Mouse (Mus musculus): ENCODE data around the gene Ablim1. TPM values are rescaled to one million over a fixed set of nuclear protein-coding genes. Genes with fewer than 3 reads are reported as not detected.

The Ablim1 gene
- polyA plus RNA-seq, 1 experiment from 2014 or later: 58.7 TPM

- Histone ChIP-seq H3K4me2 (no peak overlapping the region), H3K27ac (replicated peaks) (no peak overlapping the region), H3K4me3 (replicated peaks) (no peak overlapping the region), H3K9me3 (replicated peaks) (no peaks in the 10 kb centered on the region), H3K9ac (replicated peaks) (no peak overlapping the region), H3K27me3 (replicated peaks) (no peaks in the 10 kb centered on the region), H3K36me3 (no peaks in the 10 kb centered on the region), H3K4me1 (no peaks in the 10 kb centered on the region; the same call in 1 of the 2 replicates)
- 94% methylated on average over 9 of the region's 9 CpGs for WGBS
- no peak for ATAC-seq (ENCODE audit: low FRiP score)
These were observed 17.3 kb downstream of the Ablim1 start for GRCm38 (mm10) chr19:57297447-57297846.

- no peaks in the 10 kb centered on the region for H3K9me3 ChIP-seq (replicated peaks)
- H3K4me3 ChIP-seq (replicated peaks): no peak overlapping the region
These were observed 18.2 kb downstream of the Ablim1 start for GRCm38 (mm10) chr19:57296539-57296938.

GRCm38 (mm10) chr19:57295521-57295920, 19.2 kb downstream of the Ablim1 start:
- no peak for ATAC-seq (ENCODE audit: low FRiP score)
- WGBS: 66% methylated on average over 9 of the region's 9 CpGs
- H3K4me1 ChIP-seq: no peaks in the 10 kb centered on the region; the same call in 1 of the 2 replicates

More at GRCm38 (mm10) chr19:57296539-57296938, 18.2 kb downstream of the Ablim1 start:
- Histone ChIP-seq H3K4me1 (no peaks in the 10 kb centered on the region; the same call in 1 of the 2 replicates), H3K27ac (replicated peaks) (no peak overlapping the region), H3K27me3 (replicated peaks) (no peaks in the 10 kb centered on the region), H3K9ac (replicated peaks) (no peak overlapping the region), H3K36me3 (no peaks in the 10 kb centered on the region), H3K4me2 (no peak overlapping the region)
- WGBS: 83% methylated on average over 5 of the region's 5 CpGs
- ATAC-seq (ENCODE audit: low FRiP score): no peak

GRCm38 (mm10) chr19:57294356-57294755, 20.4 kb downstream of the Ablim1 start:
- WGBS: 83% methylated on average over 4 of the region's 4 CpGs
- H3K9me3 ChIP-seq (replicated peaks): no peaks in the 10 kb centered on the region
- H3K27me3 ChIP-seq (replicated peaks): no peaks in the 10 kb centered on the region

More at GRCm38 (mm10) chr19:57295521-57295920, 19.2 kb downstream of the Ablim1 start:
- Histone ChIP-seq H3K9me3 (replicated peaks) (no peaks in the 10 kb centered on the region), H3K9ac (replicated peaks) (no peak overlapping the region), H3K27ac (replicated peaks) (no peak overlapping the region), H3K27me3 (replicated peaks) (no peaks in the 10 kb centered on the region), H3K4me2 (no peak overlapping the region), H3K4me3 (replicated peaks) (no peak overlapping the region), H3K36me3 (no peaks in the 10 kb centered on the region)

DNA sequence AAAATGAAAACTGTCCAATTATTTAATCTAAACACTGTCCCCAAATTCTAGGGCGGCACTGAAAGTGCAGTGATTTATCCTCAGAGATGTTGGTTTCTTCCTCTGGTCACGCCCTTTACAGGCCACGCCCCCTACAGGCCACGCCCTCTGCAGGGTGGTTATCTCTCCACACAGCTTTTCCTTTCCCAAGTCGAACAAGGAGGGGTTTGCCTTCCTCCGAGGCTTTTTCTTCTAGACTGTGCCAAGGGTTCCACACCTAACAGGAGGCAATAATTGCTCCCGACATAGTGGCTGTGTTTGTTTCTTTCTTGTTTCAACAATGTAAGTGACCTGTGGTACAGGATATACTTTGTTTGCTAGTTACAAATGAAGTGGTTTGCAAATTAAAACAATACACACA, 21.0 kb downstream of the Ablim1 start:
- WGBS: 45% methylated on average over 7 of the region's 7 CpGs
- H3K4me2 ChIP-seq: no peak overlapping the region
- no peak for ATAC-seq (ENCODE audit: low FRiP score)
- no peaks in the 10 kb centered on the region; the same call in 1 of the 2 replicates for H3K4me1 ChIP-seq
- no peak overlapping the region for H3K4me3 ChIP-seq (replicated peaks)
- H3K36me3 ChIP-seq: no peaks in the 10 kb centered on the region
- no peak overlapping the region for H3K27ac ChIP-seq (replicated peaks)
- H3K27me3 ChIP-seq (replicated peaks): no peaks in the 10 kb centered on the region
- no peak overlapping the region for H3K9ac ChIP-seq (replicated peaks)
- no peaks in the 10 kb centered on the region for H3K9me3 ChIP-seq (replicated peaks)

More at GRCm38 (mm10) chr19:57294356-57294755, 20.4 kb downstream of the Ablim1 start:
- no peak for ATAC-seq (ENCODE audit: low FRiP score)
- Histone ChIP-seq H3K36me3 (no peaks in the 10 kb centered on the region), H3K4me1 (no peaks in the 10 kb centered on the region; the same call in 1 of the 2 replicates), H3K4me3 (replicated peaks) (no peak overlapping the region), H3K27ac (replicated peaks) (no peak overlapping the region), H3K4me2 (no peak overlapping the region), H3K9ac (replicated peaks) (no peak overlapping the region)

GRCm38 (mm10) chr19:57283310-57283709, 31.4 kb downstream of the Ablim1 start:
- H3K4me1 ChIP-seq: peaks cover 8% of the 10 kb centered on the region
- H3K4me2 ChIP-seq: no peak overlapping the region
- H3K27me3 ChIP-seq (replicated peaks): no peaks in the 10 kb centered on the region
- ATAC-seq (ENCODE audit: low FRiP score): no peak
- H3K27ac ChIP-seq (replicated peaks): peak overlapping the region; percentile 28; the same call in 1 of the 2 replicates
- no peaks in the 10 kb centered on the region for H3K36me3 ChIP-seq
- H3K9me3 ChIP-seq (replicated peaks): no peaks in the 10 kb centered on the region
- no peak overlapping the region for H3K4me3 ChIP-seq (replicated peaks)
- WGBS: 81% methylated on average over 3 of the region's 3 CpGs
- no peak overlapping the region for H3K9ac ChIP-seq (replicated peaks)

GRCm38 (mm10) chr19:57282642-57283041, 32.1 kb downstream of the Ablim1 start:
- no peak for ATAC-seq (ENCODE audit: low FRiP score)
- Histone ChIP-seq H3K4me3 (replicated peaks) (no peak overlapping the region), H3K9ac (replicated peaks) (no peak overlapping the region), H3K27ac (replicated peaks) (0 out of 2 replicates have a peak overlapping the region, but pooled peaks have one; percentile 28), H3K4me1 (peaks cover 9% of the 10 kb centered on the region), H3K4me2 (no peak overlapping the region), H3K9me3 (replicated peaks) (no peaks in the 10 kb centered on the region), H3K36me3 (no peaks in the 10 kb centered on the region), H3K27me3 (replicated peaks) (no peaks in the 10 kb centered on the region)
- 45% methylated on average over 5 of the region's 5 CpGs for WGBS

- H3K9ac ChIP-seq (replicated peaks): no peak overlapping the region
- H3K9me3 ChIP-seq (replicated peaks): no peaks in the 10 kb centered on the region
- H3K27ac ChIP-seq (replicated peaks): no peak overlapping the region
- no peak for ATAC-seq (ENCODE audit: low FRiP score)
- H3K4me1 ChIP-seq: peaks cover 22% of the 10 kb centered on the region
- no peaks in the 10 kb centered on the region for H3K36me3 ChIP-seq
- H3K4me2 ChIP-seq: no peak overlapping the region
- H3K4me3 ChIP-seq (replicated peaks): no peak overlapping the region
- 81% methylated on average over 4 of the region's 4 CpGs for WGBS
- no peaks in the 10 kb centered on the region for H3K27me3 ChIP-seq (replicated peaks)
These were observed 35.1 kb downstream of the Ablim1 start for GRCm38 (mm10) chr19:57279666-57280065.

DNA sequence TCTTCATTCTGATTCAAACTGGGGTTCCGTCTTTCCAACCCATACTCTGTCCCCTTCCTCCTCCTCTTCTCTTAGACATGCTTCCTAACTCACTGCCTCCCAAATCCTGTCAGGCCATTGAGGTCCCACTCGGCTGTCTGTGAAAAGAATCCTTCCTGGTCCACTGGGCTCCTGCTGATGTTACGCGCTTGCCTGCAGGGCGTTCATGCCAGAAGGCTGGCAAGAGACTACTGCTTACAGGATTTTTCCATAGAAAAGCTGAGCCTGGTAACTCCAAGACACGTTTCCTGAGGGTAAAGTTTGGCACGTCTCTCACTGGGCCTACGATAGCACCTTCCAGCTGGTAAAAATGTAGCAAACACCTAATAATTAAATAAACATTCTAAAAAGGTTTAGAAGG, 36.5 kb downstream of the Ablim1 start:
- H3K4me2 ChIP-seq: no peak overlapping the region
- WGBS: 65% methylated on average over 8 of the region's 8 CpGs
- ATAC-seq (ENCODE audit: low FRiP score): no peak

DNA sequence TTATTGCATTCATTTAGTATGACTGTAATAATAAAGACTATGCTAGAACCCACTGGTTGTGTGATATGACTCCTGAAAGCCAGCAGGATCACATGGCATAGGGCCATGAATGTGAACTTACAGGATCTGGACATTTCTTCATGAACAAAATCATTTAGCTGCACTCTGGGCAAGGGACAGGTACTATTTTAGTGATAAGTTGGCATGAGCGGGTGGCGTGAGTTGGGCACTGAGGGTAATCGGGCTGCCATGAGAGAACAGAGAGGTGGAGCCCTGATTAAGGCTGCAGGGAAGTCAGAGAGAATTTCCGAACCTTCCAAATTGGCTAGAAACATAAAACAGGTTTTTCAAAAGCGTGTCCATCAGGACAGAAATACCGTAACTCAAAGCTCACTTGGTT, 37.7 kb downstream of the Ablim1 start:
- Histone ChIP-seq H3K36me3 (no peaks in the 10 kb centered on the region), H3K4me1 (peaks cover 32% of the 10 kb centered on the region), H3K27me3 (replicated peaks) (no peaks in the 10 kb centered on the region), H3K9me3 (replicated peaks) (no peaks in the 10 kb centered on the region), H3K9ac (replicated peaks) (no peak overlapping the region), H3K4me2 (no peak overlapping the region), H3K4me3 (replicated peaks) (no peak overlapping the region), H3K27ac (replicated peaks) (no peak overlapping the region)
- ATAC-seq (ENCODE audit: low FRiP score): no peak
- WGBS: 56% methylated on average over 6 of the region's 6 CpGs

More for the DNA sequence above, 36.5 kb downstream of the Ablim1 start:
- H3K9ac ChIP-seq (replicated peaks): no peak overlapping the region
- no peaks in the 10 kb centered on the region for H3K36me3 ChIP-seq
- no peaks in the 10 kb centered on the region for H3K9me3 ChIP-seq (replicated peaks)
- H3K27me3 ChIP-seq (replicated peaks): no peaks in the 10 kb centered on the region
- no peak overlapping the region for H3K27ac ChIP-seq (replicated peaks)
- H3K4me3 ChIP-seq (replicated peaks): no peak overlapping the region
- H3K4me1 ChIP-seq: peaks cover 27% of the 10 kb centered on the region

- H3K4me1 ChIP-seq: peaks cover 32% of the 10 kb centered on the region
- no peak overlapping the region for H3K4me3 ChIP-seq (replicated peaks)
- H3K27me3 ChIP-seq (replicated peaks): no peaks in the 10 kb centered on the region
- no peak overlapping the region for H3K9ac ChIP-seq (replicated peaks)
- 48% methylated on average over 15 of the region's 15 CpGs for WGBS
- H3K36me3 ChIP-seq: no peaks in the 10 kb centered on the region
- ATAC-seq (ENCODE audit: low FRiP score): no peak
- peak overlapping the region; percentile 37 for H3K4me2 ChIP-seq
- H3K9me3 ChIP-seq (replicated peaks): no peaks in the 10 kb centered on the region
- no peak overlapping the region for H3K27ac ChIP-seq (replicated peaks)
These were observed 39.4 kb downstream of the Ablim1 start for GRCm38 (mm10) chr19:57275166-57275953.

- Histone ChIP-seq H3K36me3 (no peaks in the 10 kb centered on the region), H3K4me1 (peaks cover 34% of the 10 kb centered on the region), H3K27me3 (replicated peaks) (no peaks in the 10 kb centered on the region), H3K4me3 (replicated peaks) (no peak overlapping the region), H3K27ac (replicated peaks) (no peak overlapping the region), H3K4me2 (peak overlapping the region; percentile 37), H3K9ac (replicated peaks) (no peak overlapping the region), H3K9me3 (replicated peaks) (no peaks in the 10 kb centered on the region)
- 17% methylated on average over 6 of the region's 6 CpGs for WGBS
- no peak for ATAC-seq (ENCODE audit: low FRiP score)
These were observed 40.0 kb downstream of the Ablim1 start for GRCm38 (mm10) chr19:57274717-57275116.
